Mouse (Mus musculus): ENCODE results near the gene Rtn4rl2. TPM values are rescaled to one million over a fixed set of nuclear protein-coding genes. Genes with fewer than 3 reads are reported as not detected.
"Not testable (repeated sequence)": the region's sequence is repeated elsewhere in the genome, so short reads cannot be mapped to it uniquely, and the experiment has no call there.

The Rtn4rl2 gene
- 2.2 and 3.6 TPM in 2 replicates for polyA plus RNA-seq (2015; fragmentation: Nextera tagmentation; extraction: Ambion mirVana)

- H3K27me3 ChIP-seq: peaks cover 89% of the 10 kb centered on the region
Measured at GRCm38 (mm10) chr2:84886234-84886731, at the start of gene Rtn4rl2. Gene Rtn4rl2 (minus strand): TSS chr2:84886710.

GRCm38 (mm10) chr2:84935065-84935464 is 48.6 kb upstream of the Rtn4rl2 start:
- H3K9me3 ChIP-seq: no peaks in the 10 kb centered on the region
- H3K4me1 ChIP-seq (replicated peaks): peaks cover 16% of the 10 kb centered on the region
- H3K27me3 ChIP-seq: no peaks in the 10 kb centered on the region
- no peak overlapping the region for H3K4me3 ChIP-seq (replicated peaks)
- no peak overlapping the region for H3K4me2 ChIP-seq (replicated peaks)
- peak; percentile 53; the same call in 1 of the 2 replicates for ATAC-seq
- no peaks in the 10 kb centered on the region for H3K36me3 ChIP-seq
- H3K27ac ChIP-seq: peak overlapping the region; percentile 44; the same call in 1 of the 2 replicates
- H3K9ac ChIP-seq (replicated peaks): no peak overlapping the region
- WGBS: 42% methylated on average over 5 of the region's 5 CpGs

More at GRCm38 (mm10) chr2:84886234-84886731, at the start of gene Rtn4rl2:
- peak within 1 kb of the TSS; percentile 44; the same call in 1 of the 2 replicates for H3K27ac ChIP-seq
- 1% methylated on average over 27 of the region's 35 CpGs for WGBS
- H3K9ac ChIP-seq (replicated peaks): peak within 1 kb of the TSS; percentile 70
- no peaks in the 10 kb centered on the region for H3K36me3 ChIP-seq
- peak within 1 kb of the TSS; percentile 72 for H3K4me3 ChIP-seq (replicated peaks)
- H3K4me2 ChIP-seq (replicated peaks): peak within 1 kb of the TSS; percentile 92
- peaks cover 60% of the 10 kb centered on the region for H3K4me1 ChIP-seq (replicated peaks)
- ATAC-seq: peak; percentile 12
- H3K9me3 ChIP-seq: no peaks in the 10 kb centered on the region

- peak; percentile 22; the same call in 1 of the 2 replicates for ATAC-seq
- 42% methylated on average over 4 of the region's 4 CpGs for WGBS
Measured at GRCm38 (mm10) chr2:84934649-84935007, 48.1 kb upstream of the Rtn4rl2 start.

GRCm38 (mm10) chr2:84933992-84934648 is 47.6 kb upstream of the Rtn4rl2 start:
- ATAC-seq: no peak
- H3K9ac ChIP-seq (replicated peaks): no peak overlapping the region; the same call in 1 of the 2 replicates
- H3K4me3 ChIP-seq (replicated peaks): no peak overlapping the region
- H3K4me1 ChIP-seq (replicated peaks): peaks cover 16% of the 10 kb centered on the region
- H3K9me3 ChIP-seq: no peaks in the 10 kb centered on the region
- no peak overlapping the region for H3K4me2 ChIP-seq (replicated peaks)
- H3K27ac ChIP-seq: no peak overlapping the region
- H3K27me3 ChIP-seq: no peaks in the 10 kb centered on the region
- no peaks in the 10 kb centered on the region for H3K36me3 ChIP-seq
- WGBS: 77% methylated on average over 8 of the region's 8 CpGs

More at GRCm38 (mm10) chr2:84934649-84935007, 48.1 kb upstream of the Rtn4rl2 start:
- Histone ChIP-seq H3K9ac (replicated peaks) (no peak overlapping the region), H3K4me3 (replicated peaks) (no peak overlapping the region), H3K36me3 (no peaks in the 10 kb centered on the region), H3K4me2 (replicated peaks) (no peak overlapping the region), H3K9me3 (no peaks in the 10 kb centered on the region), H3K4me1 (replicated peaks) (peaks cover 16% of the 10 kb centered on the region), H3K27me3 (no peaks in the 10 kb centered on the region), H3K27ac (peak overlapping the region; percentile 44; the same call in 1 of the 2 replicates)

GRCm38 (mm10) chr2:84930186-84930585 is 43.7 kb upstream of the Rtn4rl2 start:
- Histone ChIP-seq H3K4me1 (replicated peaks) (peaks cover 10% of the 10 kb centered on the region), H3K4me2 (replicated peaks) (no peak overlapping the region), H3K9ac (replicated peaks) (no peak overlapping the region), H3K36me3 (no peaks in the 10 kb centered on the region), H3K27me3 (no peaks in the 10 kb centered on the region), H3K4me3 (replicated peaks) (no peak overlapping the region), H3K27ac (no peak overlapping the region), H3K9me3 (no peaks in the 10 kb centered on the region)
- WGBS: over 99% methylated on average over 7 of the region's 7 CpGs
- ATAC-seq: no peak

- no peak overlapping the region for H3K27ac ChIP-seq
- H3K27me3 ChIP-seq: no peaks in the 10 kb centered on the region
- no peaks in the 10 kb centered on the region for H3K4me1 ChIP-seq (replicated peaks)
- H3K9me3 ChIP-seq: 0 out of 2 replicates have a peak, but pooled peaks cover 3% of the 10 kb centered on the region
- H3K4me2 ChIP-seq (replicated peaks): no peak overlapping the region
- H3K36me3 ChIP-seq: no peaks in the 10 kb centered on the region
- whole genome bisulfite sequencing: 91% methylated on average over 10 of the region's 10 CpGs
- H3K4me3 ChIP-seq (replicated peaks): no peak overlapping the region
- no peak overlapping the region for H3K9ac ChIP-seq (replicated peaks)
- no peak for ATAC-seq
Measured at GRCm38 (mm10) chr2:84919601-84920108, 33.1 kb upstream of the Rtn4rl2 start.

GRCm38 (mm10) chr2:84918188-84918587 is 31.7 kb upstream of the Rtn4rl2 start:
- Histone ChIP-seq H3K9me3 (no peaks in the 10 kb centered on the region), H3K27ac (no peak overlapping the region), H3K36me3 (no peaks in the 10 kb centered on the region), H3K4me3 (replicated peaks) (no peak overlapping the region), H3K4me1 (replicated peaks) (no peaks in the 10 kb centered on the region), H3K4me2 (replicated peaks) (no peak overlapping the region), H3K9ac (replicated peaks) (no peak overlapping the region), H3K27me3 (no peaks in the 10 kb centered on the region)
- ATAC-seq: no peak
- 68% methylated on average over 3 of the region's 3 CpGs for WGBS

GRCm38 (mm10) chr2:84916548-84917320 is 30.2 kb upstream of the Rtn4rl2 start:
- Histone ChIP-seq H3K36me3 (no peaks in the 10 kb centered on the region), H3K27me3 (no peaks in the 10 kb centered on the region), H3K4me2 (replicated peaks) (no peak overlapping the region), H3K4me3 (replicated peaks) (no peak overlapping the region), H3K9ac (replicated peaks) (no peak overlapping the region), H3K4me1 (replicated peaks) (no peaks in the 10 kb centered on the region), H3K27ac (no peak overlapping the region), H3K9me3 (no peaks in the 10 kb centered on the region)
- 86% methylated on average over 8 of the region's 8 CpGs for WGBS
- ATAC-seq: no peak

- no peak for ATAC-seq
- no peaks in the 10 kb centered on the region for H3K27me3 ChIP-seq
- H3K27ac ChIP-seq: no peak overlapping the region
- no peak overlapping the region for H3K4me3 ChIP-seq (replicated peaks)
- no peaks in the 10 kb centered on the region for H3K9me3 ChIP-seq
- no peak overlapping the region for H3K4me2 ChIP-seq (replicated peaks)
- 79% methylated on average over 3 of the region's 3 CpGs for WGBS
- H3K9ac ChIP-seq (replicated peaks): no peak overlapping the region
- no peaks in the 10 kb centered on the region for H3K36me3 ChIP-seq
- no peaks in the 10 kb centered on the region for H3K4me1 ChIP-seq (replicated peaks)
Measured at GRCm38 (mm10) chr2:84915330-84915729, 28.8 kb upstream of the Rtn4rl2 start.

DNA sequence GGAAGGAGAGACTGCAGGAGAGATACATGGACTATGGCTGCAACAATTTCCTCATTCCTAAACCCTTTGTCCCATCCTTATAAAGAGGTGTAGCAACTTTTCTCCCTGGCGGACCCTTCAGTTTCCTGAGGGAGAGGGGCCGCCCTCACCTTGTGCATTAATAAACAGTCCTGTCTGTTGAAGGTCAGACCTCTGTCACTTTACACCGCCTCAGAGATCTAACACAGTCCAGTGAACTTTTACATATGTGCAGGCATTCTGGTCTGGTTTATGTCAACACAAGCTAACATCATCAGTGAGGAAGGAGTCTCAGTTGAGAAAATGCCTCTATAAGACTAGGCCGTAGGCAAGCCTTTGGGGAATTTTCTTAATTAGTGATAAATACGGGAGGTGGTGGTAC is 27.4 kb upstream of the Rtn4rl2 start:
- Histone ChIP-seq H3K27me3 (no peaks in the 10 kb centered on the region), H3K4me1 (replicated peaks) (no peaks in the 10 kb centered on the region), H3K36me3 (no peaks in the 10 kb centered on the region), H3K9me3 (no peaks in the 10 kb centered on the region), H3K4me3 (replicated peaks) (no peak overlapping the region), H3K27ac (no peak overlapping the region), H3K4me2 (replicated peaks) (no peak overlapping the region), H3K9ac (replicated peaks) (no peak overlapping the region)
- WGBS: 90% methylated on average over 5 of the region's 5 CpGs
- ATAC-seq: no peak

GRCm38 (mm10) chr2:84912722-84913121 is 26.2 kb upstream of the Rtn4rl2 start:
- no peaks in the 10 kb centered on the region for H3K27me3 ChIP-seq

DNA sequence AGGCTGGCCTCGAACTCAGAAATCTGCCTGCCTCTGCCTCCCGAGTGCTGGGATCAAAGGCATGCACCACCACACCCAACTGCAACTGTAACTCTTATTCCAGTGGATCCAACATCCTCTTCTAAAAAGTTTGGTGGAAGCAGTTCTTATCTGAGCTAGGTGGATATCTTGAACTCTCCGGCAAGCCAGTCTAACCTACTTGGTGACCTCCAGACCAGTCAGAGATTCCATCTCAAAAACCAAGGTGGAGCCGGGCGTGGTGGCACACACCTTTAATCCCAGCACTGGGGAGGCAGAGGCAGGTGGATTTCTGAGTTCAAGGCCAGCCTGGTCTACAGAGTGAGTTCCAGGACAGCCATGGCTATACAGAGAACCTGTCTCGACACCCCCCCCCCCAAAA is 10.2 kb upstream of the Rtn4rl2 start:
- not testable (repeated sequence) for H3K36me3 ChIP-seq; H3K9me3 ChIP-seq; H3K27me3 ChIP-seq; ATAC-seq; H3K4me1 ChIP-seq (replicated peaks); H3K9ac ChIP-seq (replicated peaks); H3K27ac ChIP-seq; H3K4me3 ChIP-seq (replicated peaks); H3K4me2 ChIP-seq (replicated peaks)
- 92% methylated on average over 6 of the region's 6 CpGs for WGBS

More at GRCm38 (mm10) chr2:84912722-84913121, 26.2 kb upstream of the Rtn4rl2 start:
- H3K4me3 ChIP-seq (replicated peaks): no peak overlapping the region
- no peak overlapping the region for H3K27ac ChIP-seq
- no peaks in the 10 kb centered on the region for H3K4me1 ChIP-seq (replicated peaks)
- WGBS: 71% methylated on average over 3 of the region's 3 CpGs
- no peaks in the 10 kb centered on the region for H3K9me3 ChIP-seq
- no peak overlapping the region for H3K9ac ChIP-seq (replicated peaks)
- H3K36me3 ChIP-seq: no peaks in the 10 kb centered on the region
- no peak overlapping the region for H3K4me2 ChIP-seq (replicated peaks)
- no peak for ATAC-seq
